Mouse (Mus musculus): ENCODE data around the gene Mrps6.

- no peak for TF ChIP-seq TAL1 (IDR thresholded peaks at IDR 0.05; ENCODE audit: low read length)
- TF ChIP-seq GATA1 (IDR thresholded peaks at IDR 0.05; ENCODE audit: low read length), result no peak
Measured at GRCm38 (mm10) chr16:92034676-92035075, 23.4 kb upstream of the Mrps6 start.

All from erythroblast, embryonic 14.5 days (primary cell).